Mouse (Mus musculus): Measurements from ENCODE around the gene Rab24. TPM values are rescaled to one million over a fixed set of nuclear protein-coding genes. Genes with fewer than 3 reads are reported as not detected.

Gene Rab24
- total RNA-seq, 2 experiments from 2014 or later = 63.2 to 65.7 TPM

DNA sequence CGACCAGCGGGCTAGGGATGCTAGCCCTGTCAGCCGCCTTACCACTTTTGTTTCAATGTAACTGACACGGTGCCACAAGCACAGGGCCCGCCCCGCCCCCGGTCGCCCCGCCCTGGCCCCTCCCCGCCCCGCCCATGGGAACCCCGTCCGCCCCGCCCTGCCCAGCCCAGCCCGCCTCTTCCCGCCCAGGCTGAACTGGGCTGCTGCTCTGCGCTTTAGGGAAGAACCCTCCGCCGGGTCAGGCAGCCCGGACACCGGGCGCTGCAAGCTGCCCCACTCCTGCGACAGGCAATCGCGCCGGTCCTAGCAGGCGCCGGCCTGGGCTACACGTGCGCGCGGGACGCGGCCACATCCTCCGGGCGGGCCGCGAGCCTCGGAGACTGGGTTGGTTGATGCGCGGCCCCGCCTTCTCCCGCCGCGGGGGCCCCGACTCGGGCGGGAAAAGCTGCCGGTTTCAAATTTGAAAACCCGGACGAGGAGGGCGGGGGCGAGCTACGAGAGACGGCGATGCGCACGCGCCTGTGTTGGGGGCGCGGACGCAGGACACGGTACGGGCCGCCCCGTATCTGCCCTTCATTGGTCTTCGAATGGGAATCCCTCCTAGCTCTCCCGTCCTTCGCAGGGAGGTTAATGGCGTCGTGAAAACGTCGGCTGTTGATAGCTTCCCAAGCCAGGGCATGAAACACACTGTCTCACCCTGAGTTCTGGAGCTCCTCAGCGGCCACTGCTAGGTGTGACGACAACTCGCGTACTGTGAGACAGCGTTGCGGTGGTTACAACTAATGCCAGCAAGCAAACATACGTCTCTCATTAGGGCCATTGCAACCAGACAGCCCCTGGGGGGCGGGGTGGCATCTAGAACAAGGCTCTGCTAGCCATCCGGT lies 8.2 kb upstream of the Rab24 start, which contains the start of gene Mxd3:
Gene Mxd3 (minus strand): TSS at position 141 of the 884 bp plus-strand sequence.
- intact Hi-C loops (cut with DNase I) = no loop called here
- peak; percentile 66 to 90 for DNase-seq (ENCODE audit: extremely low spot score in 1 of 2, low spot score in 2 of 2)

DNA sequence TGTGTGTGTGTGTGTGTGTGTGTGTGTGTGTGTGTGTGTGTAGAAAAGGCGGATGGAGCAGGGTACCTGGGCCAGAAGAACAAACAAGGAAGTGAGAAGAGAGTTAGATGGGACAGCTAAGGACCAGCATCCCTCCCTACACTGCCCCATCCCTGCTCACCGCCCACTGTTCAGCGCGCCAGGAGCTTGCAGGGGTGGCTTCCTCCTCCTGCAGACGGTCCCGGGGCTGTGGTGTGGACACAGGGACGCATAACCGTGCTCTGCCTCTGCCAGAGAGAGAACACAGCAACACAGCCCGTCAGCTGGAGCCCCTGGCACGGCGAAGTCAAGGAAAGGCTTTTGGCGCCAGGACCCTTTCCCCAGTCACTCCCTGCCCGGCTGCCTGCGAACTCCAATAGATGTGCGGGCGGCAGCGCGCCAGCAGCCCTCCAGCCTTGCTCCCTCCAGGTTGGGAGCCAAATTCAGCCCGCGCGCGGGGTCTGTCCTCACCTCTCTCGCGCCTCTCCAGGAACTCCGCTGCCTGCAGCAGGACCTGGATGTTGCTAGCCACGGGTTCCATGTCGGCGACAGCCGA lies 7.5 kb upstream of the Rab24 start:
- intact Hi-C loops (cut with DNase I) = no loop called here
- peak in 1 of 2 experiments; percentile 68 for DNase-seq (ENCODE audit: extremely low spot score in 1 of 2, low spot score in 2 of 2)

GRCm38 (mm10) chr13:55328641-55329040 lies 6.9 kb upstream of the Rab24 start:
- DNase-seq (ENCODE audit: extremely low spot score in 1 of 2, low spot score in 2 of 2) = no peak
- intact Hi-C loops (cut with DNase I) = no loop called here

- no peak for DNase-seq (ENCODE audit: extremely low spot score in 1 of 2, low spot score in 2 of 2)
- intact Hi-C loops (cut with DNase I) = no loop called here
Measured at GRCm38 (mm10) chr13:55328171-55328570, 6.4 kb upstream of the Rab24 start.

DNA sequence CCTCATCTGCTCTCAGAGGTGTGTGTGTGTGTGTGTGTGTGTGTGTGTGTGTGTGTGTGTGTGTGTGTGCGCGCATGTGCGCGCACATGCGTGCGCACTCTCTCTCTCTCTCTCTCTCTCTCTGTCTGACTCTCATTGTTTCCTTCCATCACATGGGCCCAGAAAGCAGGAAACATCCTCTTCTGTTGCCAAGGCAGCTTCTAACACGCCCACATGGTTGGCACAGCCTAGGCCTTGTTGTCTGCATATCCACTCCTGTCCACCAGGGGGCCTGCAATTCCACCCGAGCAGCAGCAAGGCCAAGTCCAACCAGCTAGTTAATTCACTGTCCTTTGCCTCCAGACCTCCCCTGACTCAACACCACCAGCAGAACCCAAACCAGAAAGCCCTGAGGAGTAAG lies 5.9 kb upstream of the Rab24 start:
- peak; percentile 89 for DNase-seq (ENCODE audit: extremely low spot score in 1 of 2, low spot score in 2 of 2)
- intact Hi-C loops (cut with DNase I) = no loop called here

- DNase-seq (ENCODE audit: extremely low spot score in 1 of 2, low spot score in 2 of 2) = no peak
- intact Hi-C loops (cut with DNase I) = no loop called here
Measured at GRCm38 (mm10) chr13:55327169-55327568, 5.4 kb upstream of the Rab24 start.

GRCm38 (mm10) chr13:55325596-55325995 lies 3.9 kb upstream of the Rab24 start:
- intact Hi-C loops (cut with DNase I) = no loop called here

GRCm38 (mm10) chr13:55322130-55322825 lies 532 bp upstream of the Rab24 start:
- intact Hi-C loops (cut with DNase I) = no loop called here
- DNase-seq (ENCODE audit: extremely low spot score in 1 of 2, low spot score in 2 of 2) = peak in 1 of 2 experiments; percentile 49

More at GRCm38 (mm10) chr13:55325596-55325995, 3.9 kb upstream of the Rab24 start:
- no peak for DNase-seq (ENCODE audit: extremely low spot score in 1 of 2, low spot score in 2 of 2)

DNA sequence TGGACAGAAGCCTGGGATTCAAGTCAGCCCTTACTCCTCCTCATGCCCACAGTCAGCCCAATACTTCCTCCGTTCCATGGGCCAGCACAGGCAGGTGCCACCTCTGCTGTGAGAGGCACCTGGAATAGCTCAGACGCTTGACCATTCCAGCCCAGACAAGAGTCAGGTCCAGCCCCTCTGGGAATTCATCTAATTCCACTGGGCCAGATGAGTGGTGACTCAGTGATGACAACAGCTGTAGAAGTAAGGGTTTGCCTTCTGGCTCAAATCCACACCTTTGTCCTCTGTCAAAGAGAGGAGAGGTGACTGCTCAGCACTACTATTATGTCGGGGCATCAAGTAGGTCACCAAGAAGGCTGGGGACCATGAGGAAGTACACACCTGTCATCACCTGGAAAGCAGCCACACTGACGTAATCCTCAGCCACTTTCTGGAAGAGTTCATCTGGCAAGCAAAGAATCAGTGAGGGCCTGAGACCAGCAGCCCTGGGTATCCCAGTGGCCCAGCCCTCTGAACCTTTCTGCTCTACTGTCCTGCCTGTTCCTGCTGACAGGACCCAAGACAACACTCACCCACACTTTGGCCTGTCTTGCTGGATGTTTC lies 1.7 kb downstream of the Rab24 start, which contains the start of gene Prelid1:
Gene Prelid1 (plus strand): TSS at position 570 of the 603 bp plus-strand sequence.
- intact Hi-C loops (cut with DNase I) = no loop called here
- no peak for DNase-seq (ENCODE audit: extremely low spot score in 1 of 2, low spot score in 2 of 2)

DNA sequence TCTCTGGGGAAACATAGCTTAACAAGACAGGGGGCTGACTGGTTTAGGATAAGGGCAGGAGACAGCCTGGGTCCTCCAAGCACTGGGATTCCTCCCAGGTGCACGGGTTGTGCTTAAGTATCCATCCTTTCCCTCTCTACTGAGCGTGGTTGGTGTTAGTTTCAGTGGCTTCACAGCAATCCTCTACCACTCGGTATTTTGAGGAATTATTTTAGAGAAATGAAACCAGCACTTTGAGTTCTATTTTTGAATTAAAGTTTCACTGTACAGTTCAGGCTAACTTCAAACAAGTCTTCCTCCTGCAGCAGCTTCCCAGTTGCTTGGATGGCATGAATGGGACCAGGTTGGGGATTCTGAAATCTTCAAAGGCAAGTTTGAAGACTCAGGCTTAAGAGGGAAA lies 3.4 kb downstream of the Rab24 start:
- DNase-seq (ENCODE audit: extremely low spot score in 1 of 2, low spot score in 2 of 2) = no peak
- intact Hi-C loops (cut with DNase I) = no loop called here

DNA sequence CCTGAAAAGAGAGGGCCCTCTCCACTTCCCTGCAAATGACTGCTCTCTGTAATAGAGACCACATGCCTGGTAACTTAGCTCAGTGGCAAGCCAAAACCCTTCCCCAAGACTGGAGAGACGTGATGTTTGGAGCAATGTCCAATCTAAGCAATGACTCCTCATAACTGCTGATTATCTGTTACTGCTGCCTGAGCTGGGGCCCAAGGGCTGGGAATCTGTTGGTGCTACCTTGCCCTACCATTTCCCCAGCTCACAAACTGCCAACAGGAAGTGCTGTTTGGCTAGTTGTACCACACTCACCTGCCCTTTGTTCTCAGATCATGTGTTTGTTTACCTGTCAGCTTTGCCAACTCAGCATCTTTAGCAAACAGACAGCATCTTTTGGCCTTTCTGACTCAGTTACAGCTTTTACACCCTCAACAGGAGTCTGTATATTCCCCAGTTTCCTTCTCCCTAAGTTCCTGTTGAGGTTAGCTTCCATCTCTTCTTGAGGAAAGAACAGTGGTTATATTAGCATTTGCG lies 6.8 kb downstream of the Rab24 start:
- no peak for DNase-seq (ENCODE audit: extremely low spot score in 1 of 2, low spot score in 2 of 2)
- intact Hi-C loops (cut with DNase I) = no loop called here

GRCm38 (mm10) chr13:55313051-55313450 lies 8.7 kb downstream of the Rab24 start:
- intact Hi-C loops (cut with DNase I) = no loop called here
- no peak for DNase-seq (ENCODE audit: extremely low spot score in 1 of 2, low spot score in 2 of 2)

DNA sequence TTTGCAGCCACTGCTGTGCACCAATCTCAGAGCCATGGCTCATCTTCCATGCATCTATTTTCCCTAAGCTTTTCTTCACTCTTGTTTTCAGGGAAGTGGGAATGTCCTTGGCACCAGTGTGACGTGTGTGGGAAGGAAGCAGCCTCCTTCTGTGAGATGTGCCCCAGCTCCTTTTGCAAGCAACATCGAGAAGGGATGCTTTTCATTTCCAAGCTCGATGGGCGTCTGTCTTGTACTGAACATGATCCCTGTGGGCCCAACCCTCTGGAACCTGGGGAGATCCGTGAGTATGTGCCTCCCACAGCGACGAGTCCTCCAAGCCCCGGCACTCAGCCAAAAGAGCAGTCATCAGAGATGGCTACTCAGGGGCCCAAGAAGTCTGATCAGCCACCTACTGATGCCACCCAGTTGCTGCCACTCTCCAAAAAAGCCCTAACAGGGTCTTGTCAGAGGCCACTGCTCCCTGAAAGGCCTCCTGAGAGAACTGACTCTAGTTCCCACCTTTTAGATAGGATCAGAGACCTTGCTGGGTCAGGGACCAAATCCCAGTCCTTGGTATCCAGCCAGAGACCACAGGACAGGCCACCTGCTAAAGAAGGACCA lies 9.6 kb downstream of the Rab24 start:
- intact Hi-C loops (cut with DNase I) = no loop called here
- no peak for DNase-seq (ENCODE audit: extremely low spot score in 1 of 2, low spot score in 2 of 2)

GRCm38 (mm10) chr13:55300913-55301312 lies 20.8 kb downstream of the Rab24 start:
- intact Hi-C loops (cut with DNase I) = loop anchor here (5.0 kb wide), 1 partner anchor 39 kb away; no protein-coding TSS in a partner anchor
- no peak for DNase-seq (ENCODE audit: extremely low spot score in 1 of 2, low spot score in 2 of 2)

DNA sequence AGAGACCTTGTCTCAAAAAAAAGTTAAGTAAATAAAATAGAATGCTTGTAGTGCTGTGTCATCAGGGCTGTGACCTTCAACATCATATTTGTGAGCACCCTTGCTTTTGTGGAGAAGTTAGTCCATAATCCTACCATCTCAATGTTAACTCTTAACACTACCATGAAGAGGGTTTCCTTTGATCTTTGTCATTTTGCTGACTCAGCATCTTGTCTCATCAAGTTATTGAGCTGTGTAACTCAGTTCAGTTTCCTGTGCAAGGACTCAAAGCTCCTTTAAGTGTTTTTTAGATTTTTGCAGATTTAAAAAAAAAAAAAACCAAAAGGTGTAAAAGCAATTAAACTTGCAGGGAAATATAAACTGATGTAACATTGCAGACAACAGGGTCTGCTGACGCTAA lies 25.0 kb downstream of the Rab24 start:
- DNase-seq (ENCODE audit: extremely low spot score in 1 of 2, low spot score in 2 of 2) = no peak
- intact Hi-C loops (cut with DNase I) = no loop called here

GRCm38 (mm10) chr13:55288854-55289253 lies 32.9 kb downstream of the Rab24 start:
- intact Hi-C loops (cut with DNase I) = no loop called here
- no peak for DNase-seq (ENCODE audit: extremely low spot score in 1 of 2, low spot score in 2 of 2)

DNA sequence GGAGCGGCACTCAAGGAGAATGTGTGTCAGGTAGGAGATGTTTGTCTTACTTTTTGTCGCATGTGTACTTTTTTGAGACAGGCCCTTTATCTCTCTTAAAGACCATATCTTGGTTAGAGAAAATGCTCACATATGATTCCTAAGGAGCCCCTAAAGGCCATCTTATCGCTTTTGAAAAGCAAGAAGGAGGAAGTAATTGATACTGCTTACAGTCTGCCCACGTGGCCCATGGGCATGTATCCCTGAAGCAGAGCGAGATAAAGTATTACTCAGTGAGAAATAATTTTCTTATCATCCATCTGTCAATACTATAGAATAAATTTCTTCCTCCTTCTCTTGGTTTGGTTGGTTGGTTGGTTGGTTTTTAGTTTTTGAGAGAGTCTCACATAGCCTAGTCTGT lies 44.1 kb downstream of the Rab24 start:
- intact Hi-C loops (cut with DNase I) = no loop called here
- no peak for DNase-seq (ENCODE audit: extremely low spot score in 1 of 2, low spot score in 2 of 2)

- DNase-seq (ENCODE audit: extremely low spot score in 1 of 2, low spot score in 2 of 2) = no peak
- intact Hi-C loops (cut with DNase I) = no loop called here
Measured at GRCm38 (mm10) chr13:55277203-55277602, 44.5 kb downstream of the Rab24 start.
